Mouse (Mus musculus) layer of hippocampus, postnatal 10 days (tissue): ENCODE data around the gene Zxdb. TPM values are rescaled to one million over a fixed set of nuclear protein-coding genes. Genes with fewer than 3 reads are reported as not detected.
"Not testable (repeated sequence)": the region's sequence is repeated elsewhere in the genome, so short reads cannot be mapped to it uniquely, and the experiment has no call there.

ENCODE experiments used
- DNase-seq, 2 experiments: peaks; one replicate each; pipeline ENCODE4 v3.0.0; 2021; ENCODE audit warnings: low spot score in 2 of 2
- long read RNA-seq: library from polyadenylated mRNA; stranded (forward); transcript quantifications from one replicate; pipeline ENCODE4 v2.0.0, GENCODE M21; 2023
- total RNA-seq, 2 experiments: library from RNA; stranded (reverse); gene quantifications; 2 replicates each; pipeline ENCODE4 v1.2.3; 2021

The Zxdb gene
- total RNA-seq = 10 to 100 TPM; 13.6 to 14.8 TPM
- long read RNA-seq, full-length matches to known transcripts = 3 of 3 reads
- long read RNA-seq, partial matches to known transcripts = 0 of 3 reads
- long read RNA-seq, other reads (novel, unspliced or antisense) = 0 of 3 reads

DNA sequence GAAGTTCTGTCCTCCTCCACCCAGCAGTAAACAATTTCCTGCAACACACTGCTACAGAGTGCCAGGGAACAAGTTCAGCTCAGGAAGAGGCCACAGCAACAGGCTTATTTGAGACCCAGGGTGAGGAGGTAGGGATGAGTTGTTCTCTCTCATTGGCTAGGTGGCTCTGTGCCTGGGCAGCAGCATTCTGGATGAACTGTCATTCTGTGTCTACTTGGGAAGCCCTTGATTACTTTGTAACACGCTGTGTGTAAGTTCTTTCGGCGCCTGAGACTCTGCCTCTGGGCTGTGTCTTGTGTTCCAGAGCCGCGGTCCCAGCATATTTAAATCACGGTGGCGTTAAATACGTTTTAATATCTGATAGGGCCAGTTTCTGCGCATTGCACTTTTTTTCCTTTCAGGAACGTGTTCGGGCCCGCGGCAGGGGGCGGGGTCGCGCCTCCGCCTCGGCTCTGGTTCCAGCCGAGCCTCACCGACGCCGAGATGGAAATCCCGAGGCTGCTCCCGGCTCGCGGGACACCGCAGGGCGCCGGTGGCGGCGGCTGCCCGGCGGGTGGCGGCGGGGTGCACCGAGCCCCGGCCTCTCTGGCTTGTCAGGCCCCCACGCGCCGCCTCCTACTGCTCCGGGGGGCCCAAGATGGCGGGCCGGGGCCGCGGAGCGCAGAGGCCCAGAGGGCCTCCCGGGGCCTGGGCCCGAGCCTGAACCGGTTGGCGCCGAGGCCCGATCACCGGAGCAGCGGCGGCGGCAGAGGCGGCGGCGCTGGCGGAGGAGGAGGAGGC, at the start of gene Zxdb:
Zxdb (plus strand) TSS at position 378 of the 780 bp plus-strand sequence.
- DNase-seq = not testable (repeated sequence)

GRCm38 (mm10) chrX:94674977-94675376, 49.4 kb upstream of the Zxdb start:
- peak; percentile 43 to 63 for DNase-seq

- not testable (repeated sequence) for DNase-seq
These were observed 42.8 kb upstream of the Zxdb start for GRCm38 (mm10) chrX:94681581-94681980.

DNA sequence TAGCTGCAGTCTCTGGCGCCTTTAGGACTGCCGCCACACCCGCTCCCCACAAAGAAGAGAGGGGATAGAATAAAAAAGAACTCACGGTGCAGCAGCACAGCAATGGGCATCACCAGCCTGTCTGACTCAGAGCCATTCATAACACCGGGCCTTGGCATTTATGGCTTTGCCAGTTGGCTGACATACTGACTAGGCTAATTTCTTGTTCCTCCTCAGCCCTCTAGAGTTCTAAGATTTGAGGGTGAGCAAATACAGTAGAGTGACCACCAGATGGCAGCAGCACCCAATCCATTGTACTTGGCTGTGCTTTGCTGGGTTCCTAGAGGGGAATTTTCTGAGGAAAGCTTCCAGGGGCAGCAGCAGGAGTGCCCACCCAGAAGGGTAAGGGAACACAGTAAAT, 34.8 kb upstream of the Zxdb start:
- peak in 1 of 2 experiments; percentile 15 for DNase-seq

DNA sequence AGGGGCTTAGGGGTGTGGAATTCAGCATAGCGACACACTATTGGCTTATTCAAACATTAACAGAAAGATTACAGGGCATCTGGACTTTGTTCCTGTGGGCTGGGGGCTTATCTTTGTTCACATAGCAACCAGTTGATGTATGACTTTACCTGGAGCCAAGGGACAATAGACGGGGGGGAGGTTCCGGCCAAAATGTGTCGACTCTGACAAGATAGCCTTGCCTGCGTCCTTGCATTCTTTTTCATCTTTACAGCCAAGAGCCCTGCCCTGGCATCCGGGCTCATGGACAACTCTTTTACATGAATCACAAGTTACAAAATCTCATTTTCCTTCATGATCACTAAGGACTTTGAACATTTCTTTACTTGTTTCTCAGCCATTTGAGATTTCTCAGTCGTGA, 17.7 kb upstream of the Zxdb start:
- DNase-seq = not testable (repeated sequence)

GRCm38 (mm10) chrX:94709752-94710151, 14.6 kb upstream of the Zxdb start:
- DNase-seq = not testable (repeated sequence)

- DNase-seq = peak in 1 of 2 experiments; percentile 16
These were observed 702 bp downstream of the Zxdb start for GRCm38 (mm10) chrX:94724972-94725569.

- not testable (repeated sequence) for DNase-seq
These were observed 1.3 kb downstream of the Zxdb start for GRCm38 (mm10) chrX:94725627-94726083.

DNA sequence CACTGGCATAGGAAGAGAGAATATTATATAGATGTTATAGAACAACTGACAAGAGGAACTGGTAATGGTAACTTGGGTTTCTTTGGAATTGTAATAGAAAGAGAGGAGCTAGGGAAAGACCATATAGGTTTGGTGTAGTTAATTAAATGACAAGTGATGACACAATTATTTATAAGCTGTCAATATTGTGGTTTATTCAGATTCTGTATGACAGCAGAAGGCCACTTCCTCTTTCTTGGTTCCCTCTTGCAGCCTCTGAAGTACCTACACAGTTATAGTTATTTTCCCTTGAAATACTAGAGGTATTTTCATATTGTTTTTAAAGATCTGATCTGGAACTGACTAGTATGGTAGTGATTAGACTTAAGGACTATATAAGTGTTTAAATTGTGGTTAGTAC, 7.2 kb downstream of the Zxdb start:
- DNase-seq = no peak

GRCm38 (mm10) chrX:94753733-94754132, 29.4 kb downstream of the Zxdb start:
- no peak for DNase-seq

- DNase-seq = no peak
These were observed 35.6 kb downstream of the Zxdb start for GRCm38 (mm10) chrX:94759959-94760358.

DNA sequence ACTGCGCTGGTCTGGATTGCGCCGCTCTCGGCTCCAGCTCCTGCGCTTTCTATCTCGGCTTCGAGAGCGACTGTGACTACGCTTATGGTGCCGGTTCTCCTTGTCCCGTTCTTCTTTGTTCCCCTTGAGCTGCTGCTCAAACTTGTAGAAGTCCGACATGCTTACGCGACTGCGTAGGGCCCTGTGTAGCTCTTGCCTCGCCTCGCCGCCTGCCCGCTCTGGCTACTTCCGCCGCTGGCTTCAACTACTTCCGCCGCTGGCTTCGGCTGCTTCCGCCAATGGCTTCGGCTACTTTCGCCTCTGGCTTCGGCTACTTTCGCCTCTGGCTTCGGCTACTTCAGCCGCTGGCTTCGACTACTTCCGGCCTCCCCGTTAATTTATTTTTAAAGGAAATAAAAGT, 49.5 kb downstream of the Zxdb start:
- DNase-seq = no peak

Other genes starting within 250 kb of the Zxdb start
- 100 to 1,000 TPM; 519 to 525 TPM for gene Maged1, start 182.4 kb upstream of the Zxdb start, total RNA-seq
- 10 to 100 TPM; 34.7 to 38.1 TPM for gene Gspt2, start 88.5 kb upstream of the Zxdb start, total RNA-seq